24 mouse cellular contexts compared by ENCODE assay signal in the genomic region with DNA sequence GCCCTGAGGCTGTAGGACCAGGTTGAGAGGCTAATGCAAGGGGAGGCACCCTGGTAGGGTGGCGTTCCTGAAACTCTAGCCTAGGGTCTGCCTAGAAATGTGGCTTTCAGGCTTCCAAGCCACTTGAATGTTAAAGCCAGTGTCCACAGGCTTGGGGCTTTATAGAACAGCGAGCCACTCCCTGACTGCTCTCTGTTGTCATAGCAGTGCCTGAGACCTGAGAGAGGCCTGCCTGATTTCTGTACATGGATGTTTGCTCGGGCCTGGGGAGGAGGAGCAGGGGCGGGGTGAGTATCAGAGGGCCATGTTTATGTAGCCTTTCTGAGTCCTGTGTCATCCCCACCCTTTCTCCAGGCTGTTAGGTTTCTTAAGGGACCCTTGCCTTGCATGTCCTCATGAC.
DNase-seq lines count a peak whose midpoint lies in the region; ATAC-seq and TF ChIP-seq lines count a peak whose summit lies in the region.
"Had no signal": no experiment of that assay in that cellular context is flagged by ENCODE, and none has a peak within 500 bp of the region (broad histone marks: within the 10 kb centered on the region; RNA-seq: fewer than 3 reads in every experiment).

No protein-coding gene starts in this region.

- H3K4me3 ChIP-seq in embryonic facial prominence, embryonic 15.5 days (replicated peaks): no peak overlapping the region
- no peak overlapping the region for H3K4me3 ChIP-seq in embryonic facial prominence, embryonic 10.5 days
- no peak overlapping the region for H3K4me3 ChIP-seq in intestine, embryonic 14.5 days (ENCODE audit: low read depth, low read length)
- H3K4me3 ChIP-seq in intestine, postnatal 0 days (ENCODE audit: low read depth, low read length): no peak overlapping the region
- H3K4me3 ChIP-seq in stomach, embryonic 15.5 days (replicated peaks): no peak overlapping the region
- H3K4me3 ChIP-seq: embryonic facial prominence, embryonic 13.5 days; forebrain, embryonic 10.5 days; heart, adult 2 months; hindbrain, embryonic 12.5 days had no signal

- DNase-seq in embryonic facial prominence, embryonic 10.5 days (ENCODE audit: low spot score): no peak
- DNase-seq in intestine, embryonic 14.5 days (ENCODE audit: low spot score): no peak
- no peak for DNase-seq in right cerebral cortex, adult 2 months (ENCODE audit: low spot score in 2 of 2)
- DNase-seq in cerebellum, postnatal 14 days: no peak
- DNase-seq: adrenal gland, postnatal 10 days; B cell, adult 2 months; cerebellum, adult 11 months; cerebellum, adult 8-10 months; cerebellum, postnatal 25 days; gastrocnemius, postnatal 10 days; heart, adult 2 months; heart, postnatal 36 days; kidney, adult 18-20 months had no signal

- H3K27ac ChIP-seq in embryonic facial prominence, embryonic 15.5 days (replicated peaks): no peak overlapping the region
- H3K27ac ChIP-seq in embryonic facial prominence, embryonic 10.5 days (replicated peaks): no peak overlapping the region
- H3K27ac ChIP-seq in intestine, embryonic 14.5 days (ENCODE audit: low read depth): no peak overlapping the region
- no peak overlapping the region for H3K27ac ChIP-seq in intestine, postnatal 0 days (ENCODE audit: low read depth, low read length)
- H3K27ac ChIP-seq in stomach, embryonic 15.5 days: 0 out of 2 replicates have a peak overlapping the region, but pooled peaks have one; percentile 31
- H3K27ac ChIP-seq: embryonic facial prominence, embryonic 13.5 days; forebrain, embryonic 10.5 days; heart, adult 2 months; hindbrain, embryonic 12.5 days; hindbrain, postnatal 0 days had no signal

- H3K36me3 ChIP-seq in embryonic facial prominence, embryonic 15.5 days: no peaks in the 10 kb centered on the region
- H3K36me3 ChIP-seq in embryonic facial prominence, embryonic 10.5 days (replicated peaks): peaks cover 14% of the 10 kb centered on the region; the same call in 1 of the 2 replicates
- H3K36me3 ChIP-seq in intestine, embryonic 14.5 days (ENCODE audit: control insufficient read depth, insufficient read depth, low read length): 0 out of 2 replicates have a peak, but pooled peaks cover 3% of the 10 kb centered on the region
- no peaks in the 10 kb centered on the region; the same call in none of the 2 replicates for H3K36me3 ChIP-seq in intestine, postnatal 0 days (ENCODE audit: control insufficient read depth, insufficient read depth)
- H3K36me3 ChIP-seq in stomach, embryonic 15.5 days: no peaks in the 10 kb centered on the region
- H3K36me3 ChIP-seq: embryonic facial prominence, embryonic 13.5 days; forebrain, embryonic 10.5 days; G1E; hindbrain, embryonic 12.5 days had no signal

- H3K4me1 ChIP-seq in embryonic facial prominence, embryonic 15.5 days: peaks cover 58% of the 10 kb centered on the region
- H3K4me1 ChIP-seq in embryonic facial prominence, embryonic 10.5 days: peaks cover 58% of the 10 kb centered on the region
- H3K4me1 ChIP-seq in intestine, embryonic 14.5 days (replicated peaks; ENCODE audit: control insufficient read depth, insufficient read depth, low read length): peaks cover 10% of the 10 kb centered on the region
- 0 out of 2 replicates have a peak, but pooled peaks cover 2% of the 10 kb centered on the region for H3K4me1 ChIP-seq in intestine, postnatal 0 days (replicated peaks; ENCODE audit: control insufficient read depth, insufficient read depth, low read length)
- H3K4me1 ChIP-seq in stomach, embryonic 15.5 days: peaks cover 7% of the 10 kb centered on the region

- H3K27me3 ChIP-seq in embryonic facial prominence, embryonic 15.5 days: no peaks in the 10 kb centered on the region
- no peaks in the 10 kb centered on the region for H3K27me3 ChIP-seq in embryonic facial prominence, embryonic 10.5 days (replicated peaks; ENCODE audit: low read depth, poor library complexity, severe bottlenecking)
- H3K27me3 ChIP-seq in intestine, embryonic 14.5 days (replicated peaks; ENCODE audit: control insufficient read depth, insufficient read depth, low read length): no peaks in the 10 kb centered on the region
- H3K27me3 ChIP-seq in intestine, postnatal 0 days (replicated peaks; ENCODE audit: control insufficient read depth, insufficient read depth, low read length): no peaks in the 10 kb centered on the region
- H3K27me3 ChIP-seq in stomach, embryonic 15.5 days (replicated peaks): no peaks in the 10 kb centered on the region
- H3K27me3 ChIP-seq: embryonic facial prominence, embryonic 13.5 days; hindbrain, embryonic 12.5 days had no signal

- no peak for TF ChIP-seq CTCF in intestine, postnatal 0 days (IDR thresholded peaks at IDR 0.05; ENCODE audit: low read depth)

- WGBS in embryonic facial prominence, embryonic 15.5 days: 63% methylated on average over 4 of the region's 4 CpGs
- 81% methylated on average over 4 of the region's 4 CpGs for WGBS in embryonic facial prominence, embryonic 10.5 days
- 63% methylated on average over 4 of the region's 4 CpGs for WGBS in intestine, embryonic 14.5 days
- WGBS in intestine, postnatal 0 days: 57% methylated on average over 4 of the region's 4 CpGs
- 63% methylated on average over 4 of the region's 4 CpGs for WGBS in stomach, embryonic 15.5 days

- 0 out of 2 replicates have a peak, but pooled peaks have one; percentile 1 for ATAC-seq in embryonic facial prominence, embryonic 15.5 days (ENCODE audit: insufficient number of reproducible peaks, low FRiP score, low TSS enrichment, low read depth)
- ATAC-seq in intestine, embryonic 14.5 days (replicated peaks; ENCODE audit: low FRiP score, low TSS enrichment, low read depth): peak; percentile 38
- no peak for ATAC-seq in intestine, postnatal 0 days
- ATAC-seq in stomach, embryonic 15.5 days (ENCODE audit: insufficient read depth, low FRiP score, low read depth): peak; percentile 41; the same call in 1 of the 2 replicates
- ATAC-seq: CD4-positive, CD25-positive, alpha-beta regulatory T cell, adult 4 months; forebrain, embryonic 14.5 days; hindbrain, postnatal 0 days had no signal

- no peaks in the 10 kb centered on the region for H3K9me3 ChIP-seq in embryonic facial prominence, embryonic 15.5 days (replicated peaks)
- H3K9me3 ChIP-seq in embryonic facial prominence, embryonic 10.5 days: no peaks in the 10 kb centered on the region
- H3K9me3 ChIP-seq in intestine, embryonic 14.5 days (ENCODE audit: control insufficient read depth, low read length): no peaks in the 10 kb centered on the region
- H3K9me3 ChIP-seq in intestine, postnatal 0 days (ENCODE audit: control insufficient read depth): no peaks in the 10 kb centered on the region
- H3K9me3 ChIP-seq in stomach, embryonic 15.5 days: no peaks in the 10 kb centered on the region
- H3K9me3 ChIP-seq: embryonic facial prominence, embryonic 13.5 days; forebrain, embryonic 10.5 days; G1E; hindbrain, embryonic 12.5 days had no signal

- H3K4me2 ChIP-seq in embryonic facial prominence, embryonic 15.5 days (replicated peaks): no peak overlapping the region
- no peak overlapping the region for H3K4me2 ChIP-seq in intestine, embryonic 14.5 days (ENCODE audit: low read length)
- H3K4me2 ChIP-seq in intestine, postnatal 0 days (replicated peaks; ENCODE audit: low read depth): no peak overlapping the region
- H3K4me2 ChIP-seq in stomach, embryonic 15.5 days: no peak overlapping the region
- H3K4me2 ChIP-seq: embryonic facial prominence, embryonic 13.5 days; heart, embryonic 11.5 days; hindbrain, embryonic 12.5 days had no signal

- H3K9ac ChIP-seq in embryonic facial prominence, embryonic 15.5 days: no peak overlapping the region
- H3K9ac ChIP-seq in intestine, embryonic 14.5 days (ENCODE audit: low read length): no peak overlapping the region
- H3K9ac ChIP-seq in intestine, postnatal 0 days (ENCODE audit: low read depth, low read length): no peak overlapping the region
- H3K9ac ChIP-seq in stomach, embryonic 15.5 days: no peak overlapping the region
- H3K9ac ChIP-seq: embryonic facial prominence, embryonic 13.5 days; hindbrain, embryonic 12.5 days had no signal
